Mouse (Mus musculus) forelimb bud, embryonic 11.5 days (tissue): ENCODE measurements around the gene Trmt44.
A peak's percentile ranks its signal among the peaks of the same experiment; 100 is the strongest.

Experiments
- DNase-seq: peaks from one replicate; pipeline ENCODE4 v3.0.0-alpha.2; 2012; ENCODE audit warnings: low read depth, low spot score

Gene Trmt44

DNA sequence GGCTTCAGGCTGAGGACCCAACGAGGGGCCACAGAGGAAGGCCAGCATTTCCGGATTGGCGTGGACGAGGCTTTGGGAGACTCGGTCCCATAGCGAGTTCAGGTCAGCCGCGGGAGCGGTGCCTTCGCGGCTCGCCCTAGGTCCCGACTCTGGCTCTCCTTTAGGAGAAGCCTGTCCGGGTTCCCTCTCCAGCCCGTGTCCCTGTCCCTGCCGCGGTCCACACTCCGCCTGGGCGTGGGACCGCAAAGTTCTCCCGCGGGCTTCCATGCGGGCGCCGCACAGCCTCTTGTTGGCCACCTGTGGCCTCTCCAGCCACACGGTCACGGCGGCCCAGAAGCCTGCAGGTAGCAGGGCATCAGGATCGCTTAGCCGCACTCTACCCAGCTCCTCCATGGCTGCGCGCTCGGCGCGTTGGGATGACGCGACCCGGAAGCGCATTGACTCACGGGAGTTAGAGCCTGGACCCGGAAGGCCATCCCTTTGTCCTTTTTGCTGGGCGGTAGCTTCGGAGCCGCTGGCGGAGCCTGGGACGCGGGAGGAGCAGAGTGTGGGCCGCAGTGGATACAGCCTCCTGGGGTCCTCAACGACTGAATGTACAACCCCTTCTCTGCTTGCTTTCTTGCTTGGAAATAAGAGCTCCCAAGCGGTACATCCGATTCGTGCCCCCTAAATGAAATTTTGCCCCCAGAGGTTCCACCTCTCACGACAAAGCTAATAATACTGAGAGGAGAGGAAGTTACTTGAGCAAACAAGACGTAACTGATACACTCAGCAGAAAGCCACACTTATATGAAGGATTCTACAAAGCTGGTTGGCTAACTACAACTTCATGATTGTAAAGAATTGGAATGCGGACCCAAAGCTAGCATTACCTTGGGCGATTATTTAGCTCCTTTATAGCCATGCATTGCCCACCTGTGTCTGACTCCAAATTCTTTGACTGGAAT lies at the start of gene Trmt44:
Gene Trmt44 (minus strand): TSS at position 418 of the 947 bp plus-strand sequence.
- DNase-seq: peak; percentile 93

DNA sequence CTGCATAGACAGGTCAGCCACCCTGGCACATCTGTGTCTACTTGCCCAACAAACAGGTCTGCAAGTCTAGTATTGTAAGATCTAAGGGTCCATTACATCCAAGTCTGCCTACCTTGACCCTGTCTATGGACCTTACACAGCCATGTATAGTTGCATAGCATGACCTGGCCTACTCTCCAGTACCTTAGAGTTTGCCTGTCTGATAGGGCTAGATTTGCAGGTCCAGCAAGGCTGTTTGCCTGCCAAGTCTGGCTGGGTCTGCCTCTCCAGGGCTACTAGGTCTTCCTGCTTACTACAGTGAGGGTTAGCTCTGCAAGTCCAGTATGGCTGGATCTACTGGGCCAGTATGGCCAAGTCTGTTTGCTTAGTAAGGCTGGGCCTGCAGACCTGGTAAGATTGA lies 49.0 kb upstream of the Trmt44 start:
- no peak for DNase-seq

- DNase-seq: peak; percentile 24
These were observed 46.2 kb upstream of the Trmt44 start for GRCm38 (mm10) chr5:35621114-35621513.

GRCm38 (mm10) chr5:35616943-35617342 lies 42.1 kb upstream of the Trmt44 start:
- peak; percentile 20 for DNase-seq

DNA sequence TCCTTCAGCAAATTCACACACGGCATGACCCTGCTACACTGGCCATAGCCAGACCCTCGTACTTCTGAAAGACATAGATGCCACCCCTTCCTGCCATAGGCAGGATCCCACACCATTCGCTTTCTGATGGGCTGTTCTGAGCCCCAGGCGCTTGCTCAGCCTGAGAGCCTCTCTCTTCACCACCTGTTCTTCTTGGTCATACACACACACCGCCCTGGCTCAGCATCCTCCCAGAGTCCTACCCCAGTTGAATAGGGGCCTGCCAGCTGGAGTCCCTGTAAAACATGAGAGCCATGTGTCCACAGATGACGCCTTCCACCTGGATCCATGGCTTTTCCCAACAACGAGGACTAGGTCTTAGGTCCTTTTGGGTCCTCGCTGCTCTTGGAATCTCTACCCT lies 37.9 kb upstream of the Trmt44 start:
- DNase-seq: no peak

DNA sequence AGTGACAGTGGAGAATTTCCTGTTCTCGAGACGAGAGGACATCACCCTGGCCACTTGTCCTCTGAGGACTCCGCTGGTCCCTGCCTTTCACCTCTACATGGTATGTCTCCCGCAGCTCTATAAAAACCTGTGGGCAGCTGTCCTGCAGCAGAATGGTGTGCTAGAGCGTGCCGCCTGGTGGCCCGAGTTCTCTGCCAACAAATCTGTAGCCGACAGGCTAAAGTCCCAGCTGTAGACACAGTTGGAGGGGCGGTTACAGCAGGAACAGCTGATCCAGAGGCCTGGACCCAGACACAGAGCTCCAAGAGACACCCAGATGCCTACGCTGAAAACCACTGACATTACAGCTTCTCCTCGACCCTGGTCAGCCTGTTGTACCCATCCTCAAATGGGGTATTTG lies 37.0 kb upstream of the Trmt44 start:
- DNase-seq: no peak

DNA sequence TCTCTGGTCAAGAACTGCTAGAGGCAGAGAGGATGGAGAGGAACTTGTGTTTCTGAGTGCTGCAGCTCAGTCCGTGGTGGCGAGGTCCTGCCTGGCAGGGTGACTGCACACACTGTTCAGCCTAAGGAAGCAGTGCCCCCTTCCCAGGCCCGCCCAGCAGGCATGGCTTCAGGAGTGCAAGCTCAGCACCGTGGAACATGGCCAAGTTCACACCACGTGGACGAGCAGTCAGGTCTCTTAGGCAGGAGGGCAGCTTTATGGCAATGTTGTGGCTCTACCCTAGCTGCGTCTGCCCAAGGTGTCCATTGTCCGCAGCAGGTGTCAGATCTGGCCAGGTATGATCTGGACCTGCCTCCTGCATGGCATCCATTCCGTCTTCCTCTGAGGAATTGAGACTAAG lies 36.3 kb upstream of the Trmt44 start:
- DNase-seq: no peak

DNA sequence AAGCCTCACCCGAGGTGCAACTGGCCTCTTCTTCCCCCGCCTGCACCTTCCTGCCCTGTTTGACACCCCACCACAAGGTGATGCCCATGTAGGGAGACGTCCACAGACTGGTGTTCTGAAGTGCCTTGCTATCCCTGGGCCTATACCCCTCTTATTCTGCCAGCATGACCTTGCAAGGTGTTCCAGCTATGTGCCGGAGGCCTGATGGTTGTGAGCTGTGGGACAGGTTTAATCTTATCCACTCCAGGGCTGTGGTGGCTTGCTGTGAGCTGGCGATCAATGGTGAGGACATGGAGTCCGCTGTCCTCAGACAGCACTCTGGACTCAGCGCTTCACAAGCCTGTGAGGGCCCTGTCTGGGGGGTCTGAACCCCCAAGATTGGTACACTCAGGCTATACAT lies 35.5 kb upstream of the Trmt44 start:
- DNase-seq: no peak

GRCm38 (mm10) chr5:35609971-35610370 lies 35.1 kb upstream of the Trmt44 start:
- DNase-seq: no peak

DNA sequence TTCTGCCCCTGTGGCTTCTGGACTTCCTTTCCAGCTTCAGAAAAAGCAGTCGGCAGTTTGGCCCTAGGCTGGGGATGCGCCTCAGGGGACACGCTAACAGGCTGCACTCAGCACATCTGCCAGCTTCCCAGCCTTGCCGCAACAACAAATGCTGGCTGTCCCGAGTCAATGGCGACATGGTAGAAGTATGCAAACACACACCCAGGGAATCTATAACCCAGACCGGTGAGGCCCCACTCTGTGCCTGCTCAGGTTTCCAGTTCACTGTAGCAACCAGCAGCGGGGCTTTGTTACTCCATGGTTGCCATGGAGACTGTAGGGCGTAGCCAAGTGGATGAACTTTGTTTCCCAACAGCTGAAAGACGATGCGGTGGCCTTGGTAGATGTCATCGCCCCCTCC lies 34.5 kb upstream of the Trmt44 start:
- peak; percentile 74 for DNase-seq

- no peak for DNase-seq
These were observed 33.7 kb upstream of the Trmt44 start for GRCm38 (mm10) chr5:35608559-35608958.

- DNase-seq: no peak
These were observed 32.9 kb upstream of the Trmt44 start for GRCm38 (mm10) chr5:35607784-35608183.

DNA sequence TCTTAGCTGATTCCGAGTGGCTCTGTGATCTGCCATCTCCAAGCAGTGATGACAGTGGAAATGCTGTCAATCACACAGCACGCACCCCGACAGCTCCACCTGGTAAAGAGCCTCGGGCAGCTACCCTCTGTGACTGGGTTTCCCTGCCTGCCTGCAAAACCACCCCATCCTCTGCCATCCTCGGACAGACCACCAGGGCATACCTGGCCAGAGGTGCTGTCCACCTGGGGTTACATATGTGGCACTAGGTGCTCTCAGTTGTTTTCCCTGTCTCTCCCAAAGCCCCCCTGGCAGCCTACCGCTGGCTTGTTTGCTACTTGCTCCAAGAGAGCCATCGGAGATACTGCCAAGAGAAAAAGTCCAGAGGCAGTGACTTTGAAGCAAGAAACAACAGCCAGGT lies 31.9 kb upstream of the Trmt44 start:
- no peak for DNase-seq

DNA sequence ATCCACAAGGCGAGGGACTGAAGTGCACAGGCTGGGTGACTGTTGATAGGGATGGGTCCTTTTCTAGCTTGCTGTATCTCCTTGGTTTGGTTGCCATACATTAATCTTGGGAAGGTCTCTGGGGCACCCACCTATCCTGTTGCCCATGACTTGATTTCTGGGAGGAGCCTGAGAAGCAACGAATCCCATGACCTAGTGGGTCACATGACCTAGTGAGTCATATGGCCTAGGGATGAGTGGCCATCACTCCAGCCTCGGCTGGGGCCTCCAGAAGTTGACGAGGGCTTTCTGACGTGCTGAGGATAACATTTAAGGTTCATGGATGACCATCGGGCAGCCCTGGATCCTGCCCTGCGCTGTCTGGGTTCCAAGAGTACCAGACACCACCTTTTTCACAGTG lies 30.5 kb upstream of the Trmt44 start:
- no peak for DNase-seq

GRCm38 (mm10) chr5:35601526-35601925 lies 26.7 kb upstream of the Trmt44 start:
- DNase-seq: no peak

- DNase-seq: no peak
These were observed 25.4 kb upstream of the Trmt44 start for GRCm38 (mm10) chr5:35600233-35600632.

DNA sequence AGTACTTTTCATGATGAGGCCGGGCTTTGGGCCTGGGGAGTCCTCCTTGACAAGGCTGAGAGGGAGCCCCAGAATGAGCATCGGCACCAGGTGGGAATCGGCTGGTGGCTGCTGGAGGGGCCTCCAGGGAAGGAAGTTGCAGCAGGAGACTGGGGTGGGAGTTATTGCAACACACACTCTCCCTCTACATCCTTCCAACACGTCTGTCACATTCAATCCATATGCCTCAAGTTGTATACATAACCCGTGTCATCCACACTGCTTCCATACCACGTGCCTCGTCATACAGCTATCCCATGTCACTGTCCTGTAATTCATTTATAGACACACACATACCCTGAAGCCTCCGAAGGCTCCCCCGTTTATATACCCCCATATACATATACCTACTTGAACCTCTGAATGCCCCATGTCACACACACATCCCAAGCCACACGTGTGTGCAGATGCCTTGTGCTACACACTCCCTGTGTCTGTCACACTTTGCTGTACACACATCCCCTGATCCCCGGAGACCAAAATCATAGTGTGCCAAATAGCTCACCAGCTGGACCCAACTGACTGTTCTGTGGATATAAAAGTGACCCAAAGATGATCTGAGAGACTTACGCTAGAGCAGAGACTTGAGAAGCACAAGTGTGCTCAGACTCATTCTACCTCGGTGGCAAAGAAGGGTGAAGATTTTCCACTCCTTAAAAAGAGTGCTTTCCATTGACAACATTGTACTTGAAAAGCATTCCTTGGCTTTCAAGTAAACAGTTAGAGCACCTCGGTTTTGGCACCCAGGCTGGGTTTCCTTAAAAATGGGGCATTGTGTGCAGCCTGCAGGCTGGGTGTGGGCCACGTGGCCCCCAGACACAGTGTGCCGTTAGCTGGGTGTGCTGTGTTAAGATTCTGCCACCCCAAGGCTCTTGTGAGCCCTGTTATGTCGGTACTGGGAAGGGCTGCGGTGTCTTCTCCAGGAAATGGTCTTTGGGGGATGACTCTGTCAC lies 21.6 kb upstream of the Trmt44 start:
- no peak for DNase-seq

- peak; percentile 80 for DNase-seq
These were observed 20.8 kb upstream of the Trmt44 start for GRCm38 (mm10) chr5:35595706-35596105.

GRCm38 (mm10) chr5:35594768-35595167 lies 19.9 kb upstream of the Trmt44 start:
- DNase-seq: no peak

DNA sequence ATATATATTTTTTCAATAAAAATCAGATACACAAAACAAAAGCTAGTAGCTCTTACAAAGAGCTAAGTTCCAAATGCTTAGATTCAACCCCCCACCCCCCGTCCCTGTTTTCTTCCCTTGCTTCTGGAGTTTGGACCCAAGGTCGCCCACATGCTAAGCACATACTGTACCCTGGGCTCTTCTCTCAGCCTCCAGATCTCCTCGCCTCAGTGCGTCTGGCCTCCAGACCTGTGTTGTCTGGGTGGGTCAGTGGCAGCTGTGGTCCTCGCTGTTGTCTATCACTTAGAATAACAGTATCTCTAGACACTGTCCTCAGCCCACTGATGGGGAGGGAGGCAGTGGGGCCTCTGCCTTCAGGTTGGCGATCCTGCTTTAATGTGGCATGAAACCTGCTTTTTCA lies 18.4 kb upstream of the Trmt44 start:
- no peak for DNase-seq

GRCm38 (mm10) chr5:35592824-35593223 lies 18.0 kb upstream of the Trmt44 start:
- DNase-seq: no peak

DNA sequence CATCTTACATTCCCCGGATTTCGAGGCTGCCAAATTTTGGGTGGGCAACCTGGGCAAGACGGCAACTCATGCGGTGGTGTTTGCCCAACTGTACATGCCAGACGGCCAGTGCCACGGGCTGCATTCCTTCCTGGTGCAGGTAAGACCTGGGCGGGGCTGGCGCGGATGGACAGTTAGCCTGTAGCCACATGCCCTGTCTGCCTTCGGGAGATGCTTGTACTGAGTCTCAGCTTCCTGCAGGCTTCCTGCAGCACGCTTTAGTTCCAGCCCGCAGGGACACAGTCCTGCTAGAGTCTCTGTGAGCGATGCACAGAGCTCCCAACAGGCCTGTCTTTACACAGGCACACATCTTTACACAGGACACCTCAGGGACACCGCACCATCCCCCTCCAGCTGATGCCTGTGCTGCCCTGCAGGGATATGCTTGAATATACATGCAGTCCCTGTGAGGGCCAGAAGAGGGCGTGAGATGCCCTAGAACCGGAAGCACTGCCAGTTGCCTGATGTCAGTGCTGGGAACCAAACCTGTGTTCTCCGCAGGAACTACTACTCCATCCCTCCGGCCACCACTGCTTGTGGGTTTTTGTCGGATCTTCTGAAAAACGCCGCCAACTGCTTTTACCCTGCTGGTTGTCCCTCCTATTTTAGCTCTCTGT lies 17.3 kb upstream of the Trmt44 start:
- no peak for DNase-seq
